Mouse (Mus musculus) MEL (cell line): ENCODE data around the gene Ifit3b. TPM values are rescaled to one million over a fixed set of nuclear protein-coding genes. Genes with fewer than 3 reads are reported as not detected.

Source experiments
- DNase-seq: peaks from one replicate; pipeline ENCODE4 v3.0.0; 2011; ENCODE audit warnings: low read depth, low spot score
- H3K27ac ChIP-seq: 2 replicates; pipeline ENCODE4 v1.5.1; 2012; ENCODE audit warnings: low read depth, mild to moderate bottlenecking, control low read depth, low read length, moderate library complexity; ENCODE audit not compliant: control insufficient read depth
- H3K27me3 ChIP-seq, 2 experiments: fragments of 150-350 bp in 1 of 2; sonication (generic) in 1 of 2; 2 replicates each; pipeline ENCODE4 v1.6.1; 2012; ENCODE audit warnings: low read length in 2 of 2, mild to moderate bottlenecking in 2 of 2, improper control_type of control experiment in 1 of 2, moderate library complexity in 1 of 2; ENCODE audit not compliant: insufficient read depth in 2 of 2, control insufficient read depth in 1 of 2
- H3K36me3 ChIP-seq, 2 experiments: 2 replicates each; pipeline ENCODE4 v1.6.1; 2012 to 2014; ENCODE audit warnings: low read length in 2 of 2, improper control_type of control experiment in 1 of 2, inconsistent platforms in 1 of 2, mild to moderate bottlenecking in 1 of 2; ENCODE audit not compliant: insufficient read depth in 2 of 2, control insufficient read depth in 1 of 2
- H3K4me1 ChIP-seq, 2 experiments: fragments of 150-350 bp in 1 of 2; sonication (generic) in 1 of 2; 2 replicates each; pipeline ENCODE4 v1.6.1; 2012; ENCODE audit warnings: low read length in 2 of 2, improper control_type of control experiment in 1 of 2, mild to moderate bottlenecking in 1 of 2; ENCODE audit not compliant: insufficient read depth in 2 of 2, control insufficient read depth in 1 of 2
- H3K4me3 ChIP-seq, 2 experiments: fragments of 150-350 bp in 1 of 2; sonication (generic) in 1 of 2; 2 replicates each; pipeline ENCODE4 v1.5.1; 2012; ENCODE audit warnings: low read depth in 2 of 2, low read length in 2 of 2, mild to moderate bottlenecking in 2 of 2, moderate library complexity in 2 of 2, control low read depth in 1 of 2, improper control_type of control experiment in 1 of 2; ENCODE audit not compliant: control insufficient read depth in 1 of 2, insufficient read depth in 1 of 2
- H3K79me2 ChIP-seq: 2 replicates; pipeline ENCODE4 v1.6.1; 2012; ENCODE audit warnings: mild to moderate bottlenecking, low read length, moderate library complexity; ENCODE audit not compliant: control insufficient read depth, poor library complexity, insufficient read depth
- H3K9ac ChIP-seq: 2 replicates; pipeline ENCODE4 v1.6.1; 2012; ENCODE audit warnings: low read depth, mild to moderate bottlenecking, control low read depth, low read length, moderate library complexity; ENCODE audit not compliant: control insufficient read depth, poor library complexity, severe bottlenecking
- H3K9me3 ChIP-seq: fragments of 150-350 bp; sonication (generic); replicated peaks from 2 replicates; pipeline ENCODE4 v1.6.1; 2012; ENCODE audit warnings: mild to moderate bottlenecking, low read length, improper control_type of control experiment, moderate library complexity; ENCODE audit not compliant: insufficient read depth
- CHD1 ChIP-seq: IDR thresholded peaks from 2 replicates; pipeline ENCODE4 v1.6.1; 2012; ENCODE audit warnings: low read depth, mild to moderate bottlenecking, inconsistent platforms, low read length, improper control_type of control experiment
- CHD2 ChIP-seq: IDR thresholded peaks from 2 replicates; pipeline ENCODE4 v1.6.1; 2011; ENCODE audit warnings: low read length, improper control_type of control experiment
- ELF1 ChIP-seq: IDR thresholded peaks from 2 replicates; pipeline ENCODE4 v1.6.1; 2014; ENCODE audit warnings: low read depth, mild to moderate bottlenecking, inconsistent platforms, low read length, improper control_type of control experiment, moderate library complexity
- GATA1 ChIP-seq: IDR thresholded peaks from 2 replicates; pipeline ENCODE4 v1.6.1; 2011; ENCODE audit warnings: low read depth, low read length, improper control_type of control experiment
- HCFC1 ChIP-seq: IDR thresholded peaks from 2 replicates; pipeline ENCODE4 v1.6.1; 2012; ENCODE audit warnings: low read depth, mild to moderate bottlenecking, inconsistent platforms, low read length, improper control_type of control experiment, moderate library complexity
- MAFK ChIP-seq: IDR thresholded peaks from 2 replicates; pipeline ENCODE4 v1.6.1; 2011; ENCODE audit warnings: low read depth, mild to moderate bottlenecking, low read length, improper control_type of control experiment, borderline replicate concordance
- MXI1 ChIP-seq: IDR thresholded peaks from 2 replicates; pipeline ENCODE4 v1.6.1; 2011; ENCODE audit warnings: mild to moderate bottlenecking, low read depth, low read length, improper control_type of control experiment
- MYC ChIP-seq: IDR thresholded peaks from 2 replicates; pipeline ENCODE4 v1.6.1; 2011; ENCODE audit warnings: low read depth, mild to moderate bottlenecking, low read length, improper control_type of control experiment, moderate library complexity
- NELFE ChIP-seq: IDR thresholded peaks from 2 replicates; pipeline ENCODE4 v1.6.1; 2011; ENCODE audit warnings: low read depth, low read length, improper control_type of control experiment
- POLR2A ChIP-seq, 2 experiments: IDR thresholded peaks; 2 replicates each; pipeline ENCODE4 v1.6.1; 2011 to 2012; ENCODE audit warnings: low read length in 2 of 2, mild to moderate bottlenecking in 2 of 2, control low read depth in 1 of 2, improper control_type of control experiment in 1 of 2, low read depth in 1 of 2, moderate library complexity in 1 of 2; ENCODE audit not compliant: control insufficient read depth in 1 of 2, insufficient read depth in 1 of 2, poor library complexity in 1 of 2
- POLR2AphosphoS2 ChIP-seq: IDR thresholded peaks from 2 replicates; pipeline ENCODE4 v1.6.1; 2011; ENCODE audit warnings: low read length, improper control_type of control experiment
- POLR2AphosphoS5 ChIP-seq: IDR thresholded peaks from 2 replicates; pipeline ENCODE4 v1.6.1; 2012; ENCODE audit warnings: low read depth, borderline replicate concordance, mild to moderate bottlenecking, inconsistent platforms, low read length, moderate library complexity, mixed read lengths
- RAD21 ChIP-seq: IDR thresholded peaks from 2 replicates; pipeline ENCODE4 v1.6.1; 2011; ENCODE audit warnings: mild to moderate bottlenecking, low read depth, low read length, improper control_type of control experiment
- RCOR1 ChIP-seq: IDR thresholded peaks from 2 replicates; pipeline ENCODE4 v1.6.1; 2012; ENCODE audit warnings: low read depth, mild to moderate bottlenecking, inconsistent platforms, low read length, improper control_type of control experiment
- SMC3 ChIP-seq: IDR thresholded peaks from 2 replicates; pipeline ENCODE4 v1.6.1; 2011; ENCODE audit warnings: low read depth, low read length, improper control_type of control experiment
- TAL1 ChIP-seq: IDR thresholded peaks from 2 replicates; pipeline ENCODE4 v1.6.1; 2012; ENCODE audit warnings: mild to moderate bottlenecking, inconsistent platforms, low read length, moderate library complexity, mixed read lengths
- TBP ChIP-seq: IDR thresholded peaks from 2 replicates; pipeline ENCODE4 v1.8.0; 2011; ENCODE audit warnings: low read depth, low read length, improper control_type of control experiment
- TCF12 ChIP-seq: IDR thresholded peaks from 2 replicates; pipeline ENCODE4 v1.6.1; 2014; ENCODE audit warnings: low read depth, mild to moderate bottlenecking, inconsistent platforms, low read length, improper control_type of control experiment, moderate library complexity
- UBTF ChIP-seq: IDR thresholded peaks from 2 replicates; pipeline ENCODE4 v1.6.1; 2012; ENCODE audit warnings: low read depth, mild to moderate bottlenecking, inconsistent platforms, low read length, improper control_type of control experiment, moderate library complexity, borderline replicate concordance; ENCODE audit not compliant: insufficient read depth
- USF2 ChIP-seq, 2 experiments: IDR thresholded peaks; 2 replicates each; pipeline ENCODE4 v1.6.1; 2011 to 2012; ENCODE audit warnings: improper control_type of control experiment in 2 of 2, low read length in 2 of 2, borderline replicate concordance in 1 of 2, inconsistent platforms in 1 of 2, low read depth in 1 of 2, mild to moderate bottlenecking in 1 of 2; ENCODE audit not compliant: insufficient read depth in 1 of 2
- ZC3H11A ChIP-seq: IDR thresholded peaks from 2 replicates; pipeline ENCODE4 v1.6.1; 2012; ENCODE audit warnings: low read depth, mild to moderate bottlenecking, inconsistent platforms, low read length, improper control_type of control experiment
- ZMIZ1 ChIP-seq: IDR thresholded peaks from 2 replicates; pipeline ENCODE4 v1.6.1; 2012; ENCODE audit warnings: low read depth, mild to moderate bottlenecking, inconsistent platforms, low read length, improper control_type of control experiment, moderate library complexity
- polyA plus RNA-seq, 2 experiments: library from polyadenylated mRNA; stranded (reverse) in 1 of 2; unstranded in 1 of 2; fragments of >175 nt in 1 of 2; fragments of >200 nt in 1 of 2; gene quantifications; 2 replicates each; pipeline versions ENCODE4 v1.2.1 to v1.2.4; 2012; ENCODE audit warnings: low replicate concordance in 2 of 2, low read depth in 1 of 2; ENCODE audit not compliant: insufficient read length in 2 of 2, insufficient read depth in 1 of 2, missing spikeins in 1 of 2
- total RNA-seq: library from RNA; depleted of rRNA; stranded (reverse); fragments of 300-350 nt; gene quantifications from 2 replicates; pipeline ENCODE4 v1.2.3, GENCODE M21; 2012

Gene Ifit3b
- total and polyA plus RNA-seq, 3 experiments = not detected

GRCm38 (mm10) chr19:34620871-34621270, 13.1 kb downstream of the Ifit3b start:
- Histone ChIP-seq H3K4me1 (no peaks in the 10 kb centered on the region), H3K9me3 (no peaks in the 10 kb centered on the region), H3K9ac (no peak overlapping the region), H3K79me2 (no peaks in the 10 kb centered on the region), H3K27me3 (peaks cover 0 to 3% of the 10 kb centered on the region in 2 experiments; a peak in 1 of 4 replicates), H3K4me3 (no peak overlapping the region), H3K36me3 (no peaks in the 10 kb centered on the region), H3K27ac (no peak overlapping the region)
- DNase-seq = no peak
- TF ChIP-seq MXI1 (no peak), ZMIZ1 (no peak), GATA1 (no peak), UBTF (no peak), MAFK (no peak), CHD1 (no peak), RCOR1 (no peak)

GRCm38 (mm10) chr19:34623781-34624180, 16.0 kb downstream of the Ifit3b start:
- H3K9ac ChIP-seq = no peak overlapping the region
- no peaks in the 10 kb centered on the region for H3K9me3 ChIP-seq
- TF ChIP-seq POLR2AphosphoS5 (no peak), ZC3H11A (no peak), RCOR1 (no peak), SMC3 (no peak), ELF1 (no peak), POLR2A (IDR thresholded peaks at IDR 0.05; ENCODE audit: control insufficient read depth in 1 of 2, insufficient read depth in 1 of 2, low read depth in 1 of 2, low read length in 2 of 2, poor library complexity in 1 of 2) (no peak), NELFE (no peak), POLR2AphosphoS2 (no peak), UBTF (no peak), CHD2 (no peak)
- no peak overlapping the region for H3K27ac ChIP-seq
- H3K79me2 ChIP-seq = no peaks in the 10 kb centered on the region
- DNase-seq = no peak
- no peaks in the 10 kb centered on the region for H3K4me1 ChIP-seq
- H3K36me3 ChIP-seq = no peaks in the 10 kb centered on the region
- H3K27me3 ChIP-seq = peaks cover 0 to 8% of the 10 kb centered on the region in 2 experiments; a peak in 2 of 4 replicates
- H3K4me3 ChIP-seq = no peak overlapping the region

GRCm38 (mm10) chr19:34624663-34625062, 16.9 kb downstream of the Ifit3b start:
- H3K27ac ChIP-seq = no peak overlapping the region
- no peaks in the 10 kb centered on the region for H3K9me3 ChIP-seq
- H3K79me2 ChIP-seq = no peaks in the 10 kb centered on the region
- H3K9ac ChIP-seq = no peak overlapping the region
- H3K4me3 ChIP-seq = no peak overlapping the region
- no peak for TF ChIP-seq HCFC1
- TF ChIP-seq MAFK = no peak
- TF ChIP-seq RAD21 = no peak
- no peak for TF ChIP-seq POLR2A (IDR thresholded peaks at IDR 0.05; ENCODE audit: control insufficient read depth in 1 of 2, insufficient read depth in 1 of 2, low read depth in 1 of 2, low read length in 2 of 2, poor library complexity in 1 of 2)
- no peak for TF ChIP-seq MYC
- no peak for TF ChIP-seq USF2 (IDR thresholded peaks at IDR 0.05; ENCODE audit: borderline replicate concordance in 1 of 2, insufficient read depth in 1 of 2, low read depth in 1 of 2, low read length in 2 of 2)
- no peak for TF ChIP-seq GATA1
- TF ChIP-seq TCF12 = no peak
- no peak for TF ChIP-seq MXI1
- no peak for TF ChIP-seq POLR2AphosphoS5
- no peak for TF ChIP-seq ZMIZ1
- no peak for TF ChIP-seq TBP
- TF ChIP-seq POLR2AphosphoS2 = no peak
- TF ChIP-seq TAL1 = no peak
- TF ChIP-seq, all 39 proteins: peak for 0
- H3K4me1 ChIP-seq = no peaks in the 10 kb centered on the region
- peaks cover 0 to 8% of the 10 kb centered on the region in 2 experiments; a peak in 2 of 4 replicates for H3K27me3 ChIP-seq
- no peak for DNase-seq
- no peaks in the 10 kb centered on the region for H3K36me3 ChIP-seq
